Mouse (Mus musculus) liver, adult 2 months (tissue): ENCODE data around the gene Irgm2.

Experiments
- CTCF ChIP-seq: fragments of 200-500 bp; IDR thresholded peaks from 2 replicates; pipeline ENCODE4 v1.5.1; 2011; ENCODE audit warnings: low read depth, low read length, control low read depth
- POLR2A ChIP-seq: fragments of 200-500 bp; IDR thresholded peaks from 2 replicates; pipeline ENCODE4 v1.6.1; 2011; ENCODE audit warnings: low read length, control low read depth; ENCODE audit not compliant: insufficient read depth; ENCODE audit errors: extremely low read depth

DNA sequence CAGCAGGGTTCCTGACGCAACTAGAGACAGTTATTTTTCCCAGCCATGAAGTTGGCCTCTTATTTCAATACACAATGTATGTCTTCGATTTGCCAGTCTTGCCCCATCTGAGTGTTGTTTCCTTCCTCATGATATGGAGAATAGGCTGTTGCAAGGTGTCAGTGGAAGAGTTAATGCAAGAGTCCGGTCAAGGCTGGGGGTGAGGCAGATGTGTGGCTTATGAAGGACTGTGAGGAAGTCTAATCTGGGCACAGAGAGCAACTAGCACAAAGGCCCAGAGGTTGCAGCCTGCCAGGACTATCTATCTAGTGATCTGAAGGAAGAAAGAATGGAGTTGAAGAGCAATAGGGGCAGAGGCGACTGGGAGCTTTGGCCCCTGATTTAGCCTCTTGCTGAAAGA lies 60.7 kb downstream of the Irgm2 start:
- TF ChIP-seq CTCF: no peak
- TF ChIP-seq POLR2A: no peak
